Mouse (Mus musculus) c-Kit-positive CD71-positive TER-119-positive erythroid progenitor cells, embryonic 14.5 days (primary cell): ENCODE measurements around the gene Prl7b1.

Experiments used
- DNase-seq: peaks from one replicate; pipeline ENCODE4 v3.0.0-alpha.2; 2013; ENCODE audit warnings: low spot score

Gene Prl7b1

DNA sequence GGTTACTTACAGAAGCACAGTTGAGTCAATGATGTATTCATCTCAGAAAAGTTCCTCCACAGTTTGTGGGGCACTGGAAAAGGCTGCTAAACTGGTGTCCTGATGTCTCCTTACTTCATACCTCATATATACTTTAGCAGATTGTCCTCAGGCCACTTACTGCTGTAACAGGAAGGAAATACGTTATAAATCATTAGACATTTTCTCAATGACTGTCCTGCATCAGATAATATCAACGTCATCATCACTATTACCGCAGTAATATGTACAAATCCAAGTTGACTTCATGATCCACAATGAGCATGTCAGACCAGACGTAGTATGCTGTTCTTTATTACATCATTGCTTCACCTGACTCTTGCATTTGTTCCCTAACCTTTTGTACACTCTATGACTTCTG, at the start of gene Prl7b1:
TSS of gene Prl7b1 (minus strand) at position 101 of the 400 bp plus-strand sequence.
- no peak for DNase-seq

DNA sequence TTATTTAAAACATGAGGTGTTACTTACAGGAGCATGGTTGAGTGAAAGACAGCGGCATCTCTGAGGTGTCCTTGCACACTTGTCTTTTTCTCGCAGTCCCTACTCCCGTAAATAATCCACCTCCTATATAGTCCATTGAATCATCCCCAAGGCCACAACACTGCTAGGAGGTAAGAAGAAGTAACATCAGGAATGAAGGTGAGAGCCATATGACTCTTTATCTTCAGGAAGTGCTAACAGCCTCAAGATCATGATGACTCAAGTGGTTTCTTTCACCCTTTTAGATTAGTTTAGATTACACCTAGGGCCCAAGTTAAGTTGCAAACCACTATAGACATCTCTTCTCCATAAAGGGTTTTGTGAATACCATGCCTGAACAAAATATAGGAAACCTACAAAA, 32.0 kb upstream of the Prl7b1 start, which contains the start of gene Prl7a1:
TSS of gene Prl7a1 (minus strand) at position 101 of the 400 bp plus-strand sequence.
- no peak for DNase-seq

DNA sequence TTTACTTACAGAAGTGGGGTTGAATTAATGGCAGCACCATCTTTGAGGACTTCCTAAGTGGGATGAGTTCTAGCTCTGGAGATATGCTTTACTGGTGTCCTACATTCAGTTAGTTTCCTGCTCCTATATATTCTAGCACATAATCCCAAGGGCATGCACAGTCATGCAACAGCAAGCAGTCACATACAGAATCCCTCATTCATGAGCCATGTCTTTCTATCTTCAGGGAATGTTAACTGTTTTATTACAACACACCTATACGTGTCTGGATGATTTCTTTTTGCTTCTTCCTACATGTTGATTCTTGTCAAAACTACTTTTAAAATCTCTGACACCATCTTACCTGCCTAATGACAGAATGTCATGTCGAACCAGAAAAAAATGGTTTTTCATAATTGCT, 28.3 kb downstream of the Prl7b1 start, which contains the start of gene Prl8a1:
TSS of gene Prl8a1 (minus strand) at position 101 of the 400 bp plus-strand sequence.
- no peak for DNase-seq

DNA sequence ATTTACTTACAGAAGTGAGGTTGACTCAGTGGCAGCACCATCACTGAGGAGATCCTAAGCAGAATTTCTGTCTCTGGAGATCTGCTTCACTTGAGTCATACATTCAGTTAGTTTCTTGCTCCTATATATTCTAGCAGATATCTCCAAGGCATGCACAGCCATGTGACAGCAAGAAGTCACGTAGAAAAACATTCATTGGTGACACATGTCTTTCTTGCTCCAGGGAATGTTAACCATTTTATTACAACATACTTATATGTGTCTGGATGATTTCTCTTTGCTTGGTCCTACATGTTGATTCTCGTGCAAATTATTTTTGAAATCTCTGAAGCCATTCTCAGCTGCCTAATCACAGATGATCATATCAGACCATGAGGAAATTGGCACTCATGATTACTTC, 45.9 kb downstream of the Prl7b1 start, which contains the start of gene Prl8a9:
TSS of gene Prl8a9 (minus strand) at position 101 of the 400 bp plus-strand sequence.
- no peak for DNase-seq

DNA sequence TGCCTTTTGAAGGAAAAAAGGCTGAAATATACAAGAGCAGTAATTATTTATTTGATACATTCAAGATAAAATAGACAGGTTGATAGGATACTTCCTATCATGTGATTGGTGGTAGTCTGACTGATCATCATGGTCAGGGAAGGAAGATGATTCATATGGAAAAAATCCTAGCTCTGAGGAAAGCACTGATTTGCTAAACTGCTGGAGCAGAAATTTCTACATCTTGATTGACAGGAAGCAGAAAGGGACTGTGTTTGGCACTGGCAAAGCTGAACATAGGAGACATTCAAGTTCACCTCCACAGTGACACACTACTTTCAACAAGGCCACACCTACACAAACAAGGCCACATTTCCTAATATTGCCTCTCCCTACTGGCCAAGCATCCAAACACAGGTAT, 57.0 kb downstream of the Prl7b1 start:
- DNase-seq, result no peak
